Mouse (Mus musculus): Measurements from ENCODE around the gene Tomm70a.

Tomm70a gene

GRCm38 (mm10) chr16:57120913-57121815 lies at the start of gene Tomm70a:
Tomm70a (plus strand) TSS chr16:57121703.
- peak; percentile 91 for DNase-seq

GRCm38 (mm10) chr16:57075986-57076385 lies 45.5 kb upstream of the Tomm70a start:
- no peak for DNase-seq

- no peak for DNase-seq
Observed at GRCm38 (mm10) chr16:57079577-57079976, 41.9 kb upstream of the Tomm70a start.

GRCm38 (mm10) chr16:57092460-57092859 lies 29.0 kb upstream of the Tomm70a start:
- peak; percentile 52 for DNase-seq

- DNase-seq: no peak
Observed at GRCm38 (mm10) chr16:57092911-57093605, 28.4 kb upstream of the Tomm70a start.

- no peak for DNase-seq
Observed at GRCm38 (mm10) chr16:57098468-57099144, 22.9 kb upstream of the Tomm70a start.

GRCm38 (mm10) chr16:57099572-57100237 lies 21.8 kb upstream of the Tomm70a start:
- no peak for DNase-seq

GRCm38 (mm10) chr16:57101174-57101573 lies 20.3 kb upstream of the Tomm70a start:
- no peak for DNase-seq

GRCm38 (mm10) chr16:57106185-57106960 lies 15.1 kb upstream of the Tomm70a start:
- no peak for DNase-seq

GRCm38 (mm10) chr16:57116066-57116465 lies 5.4 kb upstream of the Tomm70a start:
- peak; percentile 11 for DNase-seq

GRCm38 (mm10) chr16:57117562-57117961 lies 3.9 kb upstream of the Tomm70a start:
- DNase-seq: no peak

GRCm38 (mm10) chr16:57121816-57122415 lies 413 bp downstream of the Tomm70a start:
- DNase-seq: no peak

GRCm38 (mm10) chr16:57122682-57123445 lies 1.4 kb downstream of the Tomm70a start:
- DNase-seq: no peak

GRCm38 (mm10) chr16:57126268-57126667 lies 4.8 kb downstream of the Tomm70a start:
- DNase-seq: no peak

GRCm38 (mm10) chr16:57127825-57128224 lies 6.3 kb downstream of the Tomm70a start:
- DNase-seq: no peak

GRCm38 (mm10) chr16:57130752-57131400 lies 9.4 kb downstream of the Tomm70a start:
- no peak for DNase-seq

- DNase-seq: no peak
Observed at GRCm38 (mm10) chr16:57131544-57131943, 10.0 kb downstream of the Tomm70a start.

GRCm38 (mm10) chr16:57132326-57132725 lies 10.8 kb downstream of the Tomm70a start:
- DNase-seq: no peak

GRCm38 (mm10) chr16:57133611-57134010 lies 12.1 kb downstream of the Tomm70a start:
- DNase-seq: no peak

GRCm38 (mm10) chr16:57144741-57145140 lies 23.2 kb downstream of the Tomm70a start:
- no peak for DNase-seq
